Mouse (Mus musculus) bone marrow, adult 2 months (tissue): ENCODE measurements around the gene Cpsf3.

Experiments used
- CTCF ChIP-seq: fragments of 200-500 bp; IDR thresholded peaks from 2 replicates; pipeline ENCODE4 v1.5.1; 2011; ENCODE audit warnings: low read length, control low read depth; ENCODE audit not compliant: control insufficient read depth, insufficient read depth
- POLR2A ChIP-seq: fragments of 200-500 bp; IDR thresholded peaks from 2 replicates; pipeline ENCODE4 v1.6.1; 2011; ENCODE audit warnings: low read depth, mild to moderate bottlenecking, control low read depth, low read length, borderline replicate concordance; ENCODE audit not compliant: control insufficient read depth

GRCm38 (mm10) chr12:21353681-21354080, 68.5 kb downstream of the Cpsf3 start:
- TF ChIP-seq POLR2A (no peak), CTCF (no peak)
